Mouse (Mus musculus) cerebellum, adult 2 months (tissue): Measurements from ENCODE around the gene Dctd. TPM values are rescaled to one million over a fixed set of nuclear protein-coding genes. Genes with fewer than 3 reads are reported as not detected.
"Not testable (repeated sequence)": the region's sequence is repeated elsewhere in the genome, so short reads cannot be mapped to it uniquely, and the experiment has no call there.

ENCODE experiments used
- DNase-seq, 2 experiments: peaks; one replicate each; pipeline ENCODE4 v3.0.0; 2021
- H3K27ac ChIP-seq: fragments of 200-500 bp; 2 replicates; pipeline ENCODE4 v1.5.1; 2012; ENCODE audit warnings: low read length, control low read depth, inconsistent platforms; ENCODE audit not compliant: insufficient read depth
- H3K27me3 ChIP-seq: fragments of 200-500 bp; 2 replicates; pipeline ENCODE4 v1.6.1; 2012; ENCODE audit warnings: inconsistent platforms, mild to moderate bottlenecking, low read length, moderate library complexity; ENCODE audit not compliant: control insufficient read depth, insufficient read depth
- H3K4me1 ChIP-seq: fragments of 200-500 bp; 2 replicates; pipeline ENCODE4 v1.6.1; 2011; ENCODE audit warnings: low read length; ENCODE audit not compliant: control insufficient read depth, insufficient read depth
- H3K4me3 ChIP-seq: fragments of 200-500 bp; replicated peaks from 2 replicates; pipeline ENCODE3; 2011; ENCODE audit warnings: mild to moderate bottlenecking, low read depth, low read length, control low read depth; ENCODE audit not compliant: insufficient read depth
- CTCF ChIP-seq: fragments of 200-500 bp; IDR thresholded peaks from 2 replicates; pipeline ENCODE4 v1.5.1; 2011; ENCODE audit warnings: low read depth, mild to moderate bottlenecking, control low read depth, low read length, moderate library complexity, borderline replicate concordance; ENCODE audit not compliant: insufficient read depth
- POLR2A ChIP-seq: fragments of 200-500 bp; IDR thresholded peaks from 2 replicates; pipeline ENCODE4 v1.6.1; 2011; ENCODE audit warnings: low read length, control low read depth, borderline replicate concordance; ENCODE audit not compliant: insufficient read depth
- WGBS: fragments of 180-500 bp; shearing (Covaris S2); methylation state at CpG from one replicate; pipeline ENCODE4 v1.1.7; 2018; 5-methylcytosine and 5-hydroxymethylcytosine counted together
- polyA plus RNA-seq: library from polyadenylated mRNA; depleted of rRNA; stranded (reverse); fragments of >200 nt; gene quantifications from 2 replicates; pipeline ENCODE4 v1.2.3, GENCODE M21; 2012

Dctd gene
- polyA plus RNA-seq, 1 experiment: 7.4 TPM

- WGBS: 7% methylated on average over 15 of the region's 15 CpGs
- H3K27ac ChIP-seq: no peak overlapping the region
- TF ChIP-seq POLR2A: no peak
- TF ChIP-seq CTCF: no peak
Measured at GRCm38 (mm10) chr8:48153360-48154121, 54.6 kb downstream of the Dctd start.

GRCm38 (mm10) chr8:48157718-48158117 lies 58.8 kb downstream of the Dctd start:
- Histone ChIP-seq H3K27ac (no peak overlapping the region), H3K4me1 (peaks cover 4% of the 10 kb centered on the region), H3K27me3 (no peaks in the 10 kb centered on the region; the same call in 1 of the 2 replicates), H3K4me3 (no peak overlapping the region)
- DNase-seq: no peak
- WGBS: 54% methylated on average over 10 of the region's 10 CpGs
- TF ChIP-seq POLR2A (no peak), CTCF (no peak)

More at GRCm38 (mm10) chr8:48153360-48154121, 54.6 kb downstream of the Dctd start:
- H3K27me3 ChIP-seq: no peaks in the 10 kb centered on the region; the same call in 1 of the 2 replicates
- peaks cover 6% of the 10 kb centered on the region for H3K4me1 ChIP-seq
- peak; percentile 44 to 65 for DNase-seq
- no peak overlapping the region for H3K4me3 ChIP-seq

- no peak overlapping the region for H3K27ac ChIP-seq
- peaks cover 3% of the 10 kb centered on the region for H3K4me1 ChIP-seq
- DNase-seq: no peak
- no peaks in the 10 kb centered on the region; the same call in 1 of the 2 replicates for H3K27me3 ChIP-seq
- WGBS: 84% methylated on average over 15 of the region's 15 CpGs
- TF ChIP-seq POLR2A (no peak), CTCF (no peak)
- H3K4me3 ChIP-seq: no peak overlapping the region
Measured at GRCm38 (mm10) chr8:48158560-48159217, 59.8 kb downstream of the Dctd start.

GRCm38 (mm10) chr8:48177406-48177805 lies 78.5 kb downstream of the Dctd start:
- WGBS: 30% methylated on average over 4 of the region's 4 CpGs
- DNase-seq: no peak
- Histone ChIP-seq H3K27me3 (peaks cover 1% of the 10 kb centered on the region; the same call in 1 of the 2 replicates), H3K4me1 (no peaks in the 10 kb centered on the region), H3K4me3 (no peak overlapping the region), H3K27ac (no peak overlapping the region)
- no peak for TF ChIP-seq CTCF
- TF ChIP-seq POLR2A: no peak

- Histone ChIP-seq H3K27ac (no peak overlapping the region), H3K27me3 (peaks cover 1% of the 10 kb centered on the region; the same call in 1 of the 2 replicates), H3K4me3 (no peak overlapping the region), H3K4me1 (no peaks in the 10 kb centered on the region)
- 98% methylated on average over 1 of the region's 1 CpGs for WGBS
- no peak for TF ChIP-seq POLR2A
- no peak for TF ChIP-seq CTCF
- no peak for DNase-seq
Measured at GRCm38 (mm10) chr8:48177876-48178275, 79.0 kb downstream of the Dctd start.

- Histone ChIP-seq H3K27ac (no peak overlapping the region), H3K4me3 (no peak overlapping the region), H3K27me3 (peaks cover 1% of the 10 kb centered on the region; the same call in 1 of the 2 replicates), H3K4me1 (no peaks in the 10 kb centered on the region)
- TF ChIP-seq CTCF (no peak), POLR2A (no peak)
- 47% methylated on average over 4 of the region's 4 CpGs for WGBS
- no peak for DNase-seq
Measured at GRCm38 (mm10) chr8:48178993-48179392, 80.1 kb downstream of the Dctd start.

- WGBS: 95% methylated on average over 9 of the region's 9 CpGs
- H3K4me3 ChIP-seq, DNase-seq, H3K27me3 ChIP-seq, H3K27ac ChIP-seq, H3K4me1 ChIP-seq: not testable (repeated sequence)
Measured at GRCm38 (mm10) chr8:48180146-48180545, 81.3 kb downstream of the Dctd start.

GRCm38 (mm10) chr8:48181000-48181399 lies 82.1 kb downstream of the Dctd start:
- 85% methylated on average over 3 of the region's 3 CpGs for WGBS
- DNase-seq: no peak
- H3K4me3 ChIP-seq: no peak overlapping the region
- H3K27me3 ChIP-seq: peaks cover 1% of the 10 kb centered on the region; the same call in 1 of the 2 replicates
- TF ChIP-seq CTCF: no peak
- TF ChIP-seq POLR2A: no peak
- H3K4me1 ChIP-seq: no peaks in the 10 kb centered on the region
- H3K27ac ChIP-seq: no peak overlapping the region
